Mouse (Mus musculus): ENCODE measurements at regions not wholly inside any gene's neighbourhood (a gene's known extent, or its start where the extent isn't known, plus 50 kb on each side); places are given as distances from the start of the nearest gene placed in this dataset.

DNA sequence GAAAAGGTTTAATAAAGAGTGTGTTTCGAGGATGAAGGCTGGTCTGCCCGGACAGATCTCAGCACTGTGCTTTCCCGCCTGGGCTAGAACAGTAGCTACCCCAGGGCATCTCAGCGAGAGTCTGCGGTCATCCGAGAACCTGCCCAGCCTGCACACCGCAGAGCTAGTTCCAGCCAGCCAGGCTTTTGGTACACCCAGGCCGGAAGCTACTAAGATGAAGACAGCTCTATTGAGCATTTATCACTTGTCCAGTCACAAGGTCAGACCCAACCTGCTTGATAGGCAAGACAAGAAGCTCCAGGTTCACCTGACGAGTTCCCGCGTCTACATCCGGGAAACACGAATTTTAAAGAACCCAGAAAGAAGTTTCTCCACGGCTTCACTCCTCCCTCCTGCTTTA lies 72.8 kb upstream of the Cnot2 start:
- Histone ChIP-seq H3K27me3 (ENCODE audit: control insufficient read depth, insufficient read depth, low read length) (no peaks in the 10 kb centered on the region), H3K4me1 (ENCODE audit: control insufficient read depth, insufficient read depth, low read length) (no peaks in the 10 kb centered on the region), H3K4me2 (replicated peaks; ENCODE audit: low read depth, low read length, severe bottlenecking) (no peak overlapping the region), H3K9ac (ENCODE audit: low read depth, low read length, severe bottlenecking) (no peak overlapping the region), H3K4me3 (replicated peaks; ENCODE audit: low read length) (no peak overlapping the region), H3K36me3 (ENCODE audit: control insufficient read depth, insufficient read depth, low read length) (no peaks in the 10 kb centered on the region), H3K9me3 (ENCODE audit: control insufficient read depth, low read length) (no peaks in the 10 kb centered on the region), H3K27ac (replicated peaks; ENCODE audit: low read depth, low read length) (no peak overlapping the region)
- 92% methylated on average over 14 of the region's 14 CpGs for WGBS
- DNase-seq (ENCODE audit: low spot score) (no peak), ATAC-seq (ENCODE audit: low FRiP score, low read depth) (no peak)
- no peak for TF ChIP-seq POLR2A (IDR thresholded peaks at IDR 0.05; ENCODE audit: borderline replicate concordance, extremely low read depth, insufficient read depth, insufficient read length)

DNA sequence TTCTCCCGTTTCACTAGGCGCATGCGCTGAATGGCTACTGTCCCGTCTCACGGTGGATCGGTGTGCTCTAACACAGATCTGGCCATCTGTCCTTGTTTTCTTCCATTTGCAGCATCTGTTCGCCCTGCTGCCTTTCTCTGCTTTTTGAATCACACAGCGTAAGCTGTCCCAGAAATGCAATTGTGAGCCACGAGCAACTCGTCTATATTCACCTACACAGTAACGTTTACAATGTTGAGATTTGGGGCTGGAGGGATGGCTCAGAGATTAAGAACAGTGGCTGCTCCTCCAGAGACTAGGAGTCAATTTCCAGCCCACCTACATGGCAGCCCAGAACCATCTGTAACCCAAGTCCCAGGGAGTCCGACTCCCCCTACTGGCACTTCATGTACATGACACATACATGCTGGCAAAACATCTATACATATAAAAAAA lies 72.2 kb upstream of the Cnot2 start:
- WGBS: 85% methylated on average over 12 of the region's 12 CpGs
- H3K9me3 ChIP-seq (ENCODE audit: control insufficient read depth, low read length): no peaks in the 10 kb centered on the region
- H3K27me3 ChIP-seq (ENCODE audit: control insufficient read depth, insufficient read depth, low read length): no peaks in the 10 kb centered on the region
- TF ChIP-seq POLR2A (IDR thresholded peaks at IDR 0.05; ENCODE audit: borderline replicate concordance, extremely low read depth, insufficient read depth, insufficient read length): no peak
- H3K4me1 ChIP-seq (ENCODE audit: control insufficient read depth, insufficient read depth, low read length): no peaks in the 10 kb centered on the region
- no peak overlapping the region for H3K4me2 ChIP-seq (replicated peaks; ENCODE audit: low read depth, low read length, severe bottlenecking)
- H3K4me3 ChIP-seq (replicated peaks; ENCODE audit: low read length): no peak overlapping the region
- ATAC-seq (ENCODE audit: low FRiP score, low read depth) (no peak), DNase-seq (ENCODE audit: low spot score) (no peak)
- no peak overlapping the region for H3K9ac ChIP-seq (ENCODE audit: low read depth, low read length, severe bottlenecking)
- H3K27ac ChIP-seq (replicated peaks; ENCODE audit: low read depth, low read length): no peak overlapping the region
- H3K36me3 ChIP-seq (ENCODE audit: control insufficient read depth, insufficient read depth, low read length): no peaks in the 10 kb centered on the region

DNA sequence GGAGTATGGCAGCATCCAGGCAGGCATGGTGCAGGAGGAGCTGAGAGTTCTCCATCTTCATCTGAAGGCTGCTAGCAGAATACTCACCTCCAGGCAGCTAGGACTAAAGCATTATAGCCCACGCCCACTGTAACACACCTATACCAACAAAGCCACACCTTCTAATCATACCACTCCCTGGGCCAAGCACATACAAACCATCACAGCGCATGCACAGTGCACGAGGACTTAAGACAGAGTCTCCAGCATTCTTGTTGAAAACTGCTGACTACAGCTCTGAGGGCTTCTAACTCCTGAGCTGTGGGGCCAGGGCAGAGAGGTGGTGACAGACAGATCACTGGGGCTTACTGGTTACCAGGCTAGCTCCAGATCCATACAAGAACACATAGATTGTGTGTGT lies 68.0 kb upstream of the Cnot2 start:
- no peaks in the 10 kb centered on the region for H3K9me3 ChIP-seq (ENCODE audit: control insufficient read depth, low read length)
- H3K27ac ChIP-seq (replicated peaks; ENCODE audit: low read depth, low read length): no peak overlapping the region
- no peak for ATAC-seq (ENCODE audit: low FRiP score, low read depth)
- no peak for TF ChIP-seq POLR2A (IDR thresholded peaks at IDR 0.05; ENCODE audit: borderline replicate concordance, extremely low read depth, insufficient read depth, insufficient read length)
- no peaks in the 10 kb centered on the region for H3K36me3 ChIP-seq (ENCODE audit: control insufficient read depth, insufficient read depth, low read length)
- DNase-seq (ENCODE audit: low spot score): no peak
- no peak overlapping the region for H3K4me3 ChIP-seq (replicated peaks; ENCODE audit: low read length)
- 89% methylated on average over 3 of the region's 3 CpGs for WGBS
- no peaks in the 10 kb centered on the region for H3K4me1 ChIP-seq (ENCODE audit: control insufficient read depth, insufficient read depth, low read length)
- no peaks in the 10 kb centered on the region for H3K27me3 ChIP-seq (ENCODE audit: control insufficient read depth, insufficient read depth, low read length)
- H3K9ac ChIP-seq (ENCODE audit: low read depth, low read length, severe bottlenecking): no peak overlapping the region
- H3K4me2 ChIP-seq (replicated peaks; ENCODE audit: low read depth, low read length, severe bottlenecking): no peak overlapping the region

DNA sequence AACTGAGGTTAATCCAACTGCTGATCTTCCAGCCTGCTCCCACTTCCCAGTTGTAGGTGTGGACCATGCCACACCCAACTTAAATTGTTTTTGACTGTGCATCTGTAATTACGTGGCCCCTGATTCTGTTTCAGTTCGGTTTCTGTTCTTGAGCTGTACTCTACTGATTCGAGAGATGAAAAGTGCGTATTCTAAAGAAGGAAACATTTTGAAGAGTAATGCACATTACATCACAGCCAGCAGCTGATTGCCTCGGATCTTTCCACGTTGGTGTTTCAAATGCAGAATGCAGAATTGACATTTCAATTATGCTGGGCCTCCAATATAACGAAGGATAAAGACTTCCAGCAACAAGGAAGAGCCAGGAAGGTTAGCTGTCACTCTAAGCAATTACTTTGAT lies 64.7 kb upstream of the Cnot2 start:
- no peak for DNase-seq (ENCODE audit: low spot score)
- H3K4me1 ChIP-seq (ENCODE audit: control insufficient read depth, insufficient read depth, low read length): no peaks in the 10 kb centered on the region
- H3K27ac ChIP-seq (replicated peaks; ENCODE audit: low read depth, low read length): no peak overlapping the region
- no peaks in the 10 kb centered on the region for H3K27me3 ChIP-seq (ENCODE audit: control insufficient read depth, insufficient read depth, low read length)
- no peak overlapping the region for H3K9ac ChIP-seq (ENCODE audit: low read depth, low read length, severe bottlenecking)
- H3K9me3 ChIP-seq (ENCODE audit: control insufficient read depth, low read length): no peaks in the 10 kb centered on the region
- 80% methylated on average over 7 of the region's 7 CpGs for WGBS
- no peak overlapping the region for H3K4me2 ChIP-seq (replicated peaks; ENCODE audit: low read depth, low read length, severe bottlenecking)
- no peak for TF ChIP-seq POLR2A (IDR thresholded peaks at IDR 0.05; ENCODE audit: borderline replicate concordance, extremely low read depth, insufficient read depth, insufficient read length)
- no peak overlapping the region for H3K4me3 ChIP-seq (replicated peaks; ENCODE audit: low read length)
- ATAC-seq (ENCODE audit: low FRiP score, low read depth): no peak
- no peaks in the 10 kb centered on the region for H3K36me3 ChIP-seq (ENCODE audit: control insufficient read depth, insufficient read depth, low read length)

DNA sequence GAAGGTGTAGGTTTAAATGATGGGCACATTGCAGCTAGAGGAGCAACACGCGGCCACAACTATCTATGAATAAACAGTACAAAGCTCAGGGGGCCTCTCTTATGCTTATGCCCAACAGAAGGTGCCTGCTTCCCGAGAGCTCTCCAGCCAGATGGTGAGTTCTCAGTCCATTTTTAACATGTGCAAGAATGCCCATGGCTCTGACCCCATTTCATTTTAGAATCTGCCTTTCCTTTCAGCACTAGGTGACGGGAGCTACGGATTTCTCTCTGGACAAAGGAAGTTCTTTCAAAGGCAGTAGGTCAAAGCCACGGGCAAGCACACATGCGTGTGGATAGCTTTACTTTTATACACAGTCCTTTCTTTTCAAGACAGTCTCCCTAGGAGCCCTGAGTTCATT lies 64.3 kb upstream of the Cnot2 start:
- no peak for DNase-seq (ENCODE audit: low spot score)
- ATAC-seq (ENCODE audit: low FRiP score, low read depth): no peak
- Histone ChIP-seq H3K27me3 (ENCODE audit: control insufficient read depth, insufficient read depth, low read length) (no peaks in the 10 kb centered on the region), H3K4me3 (replicated peaks; ENCODE audit: low read length) (no peak overlapping the region), H3K9me3 (ENCODE audit: control insufficient read depth, low read length) (no peaks in the 10 kb centered on the region), H3K36me3 (ENCODE audit: control insufficient read depth, insufficient read depth, low read length) (no peaks in the 10 kb centered on the region), H3K27ac (replicated peaks; ENCODE audit: low read depth, low read length) (no peak overlapping the region), H3K9ac (ENCODE audit: low read depth, low read length, severe bottlenecking) (no peak overlapping the region), H3K4me1 (ENCODE audit: control insufficient read depth, insufficient read depth, low read length) (no peaks in the 10 kb centered on the region), H3K4me2 (replicated peaks; ENCODE audit: low read depth, low read length, severe bottlenecking) (no peak overlapping the region)
- no peak for TF ChIP-seq POLR2A (IDR thresholded peaks at IDR 0.05; ENCODE audit: borderline replicate concordance, extremely low read depth, insufficient read depth, insufficient read length)
- 79% methylated on average over 7 of the region's 7 CpGs for WGBS

DNA sequence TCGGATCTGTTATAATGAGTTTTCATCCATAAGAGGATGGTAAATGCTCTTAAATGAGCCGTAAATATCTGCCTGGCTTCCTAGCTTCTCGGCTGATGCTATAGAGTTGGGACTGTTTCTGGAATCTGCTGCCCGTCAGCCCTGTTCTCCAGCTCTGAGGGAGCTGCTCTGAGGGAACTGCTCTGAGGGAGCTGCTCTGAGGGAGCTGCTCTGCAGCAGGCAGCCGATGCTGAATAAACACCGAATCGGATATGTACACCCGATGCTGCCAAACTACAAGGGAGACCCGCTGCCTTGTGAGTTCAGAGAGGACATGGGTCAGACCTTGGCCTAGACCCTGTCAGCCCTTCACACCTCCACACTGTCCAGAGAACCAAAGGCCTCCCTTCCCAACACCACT lies 63.8 kb upstream of the Cnot2 start:
- WGBS: 77% methylated on average over 9 of the region's 9 CpGs

More for the DNA sequence above, 63.8 kb upstream of the Cnot2 start:
- no peaks in the 10 kb centered on the region for H3K4me1 ChIP-seq (ENCODE audit: control insufficient read depth, insufficient read depth, low read length)
- no peaks in the 10 kb centered on the region for H3K27me3 ChIP-seq (ENCODE audit: control insufficient read depth, insufficient read depth, low read length)
- no peak overlapping the region for H3K27ac ChIP-seq (replicated peaks; ENCODE audit: low read depth, low read length)
- no peak overlapping the region for H3K4me2 ChIP-seq (replicated peaks; ENCODE audit: low read depth, low read length, severe bottlenecking)
- no peak overlapping the region for H3K9ac ChIP-seq (ENCODE audit: low read depth, low read length, severe bottlenecking)
- no peaks in the 10 kb centered on the region for H3K36me3 ChIP-seq (ENCODE audit: control insufficient read depth, insufficient read depth, low read length)
- no peak overlapping the region for H3K4me3 ChIP-seq (replicated peaks; ENCODE audit: low read length)
- ATAC-seq (ENCODE audit: low FRiP score, low read depth): no peak
- H3K9me3 ChIP-seq (ENCODE audit: control insufficient read depth, low read length): no peaks in the 10 kb centered on the region
- no peak for TF ChIP-seq POLR2A (IDR thresholded peaks at IDR 0.05; ENCODE audit: borderline replicate concordance, extremely low read depth, insufficient read depth, insufficient read length)
- no peak for DNase-seq (ENCODE audit: low spot score)
